Mouse (Mus musculus) bone marrow macrophage, adult 2 months (primary cell): ENCODE measurements around the gene Tead1. TPM values are rescaled to one million over a fixed set of nuclear protein-coding genes. Genes with fewer than 3 reads are reported as not detected.

Experiments
- H3K27ac ChIP-seq: 2 replicates; pipeline ENCODE4 v1.5.1; 2012; ENCODE audit warnings: low read depth, low read length; ENCODE audit not compliant: insufficient read depth
- H3K4me1 ChIP-seq: 2 replicates; pipeline ENCODE4 v1.6.1; 2012; ENCODE audit warnings: low read length; ENCODE audit not compliant: control insufficient read depth, insufficient read depth
- H3K4me3 ChIP-seq: 2 replicates; pipeline ENCODE4 v1.5.1; 2012; ENCODE audit warnings: mild to moderate bottlenecking, low read length, moderate library complexity; ENCODE audit not compliant: insufficient read depth
- CTCF ChIP-seq: IDR thresholded peaks from 2 replicates; pipeline ENCODE4 v1.5.1; 2012; ENCODE audit warnings: low read depth, mild to moderate bottlenecking, low read length, moderate library complexity
- POLR2A ChIP-seq: IDR thresholded peaks from 2 replicates; pipeline ENCODE4 v1.6.1; 2012; ENCODE audit warnings: mild to moderate bottlenecking, low read depth, low read length, borderline replicate concordance
- polyA plus RNA-seq: library from polyadenylated mRNA; stranded (reverse); fragments of >200 nt; gene quantifications from 2 replicates; pipeline ENCODE4 v1.2.4, GENCODE M21; 2012; ENCODE audit not compliant: missing spikeins, insufficient read depth, insufficient read length

The Tead1 gene
- polyA plus RNA-seq, 1 experiment, result 0.67 TPM

GRCm38 (mm10) chr7:112728399-112728798, 49.3 kb downstream of the Tead1 start:
- no peaks in the 10 kb centered on the region for H3K4me1 ChIP-seq
- no peak for TF ChIP-seq CTCF
- TF ChIP-seq POLR2A, result no peak
- H3K27ac ChIP-seq, result no peak overlapping the region

GRCm38 (mm10) chr7:112730209-112730608, 51.1 kb downstream of the Tead1 start:
- TF ChIP-seq CTCF (no peak), POLR2A (no peak)
- H3K27ac ChIP-seq, result no peak overlapping the region

More at GRCm38 (mm10) chr7:112728399-112728798, 49.3 kb downstream of the Tead1 start:
- no peak overlapping the region for H3K4me3 ChIP-seq

GRCm38 (mm10) chr7:112731584-112731983, 52.5 kb downstream of the Tead1 start:
- no peak for TF ChIP-seq CTCF
- no peak for TF ChIP-seq POLR2A
- Histone ChIP-seq H3K4me3 (no peak overlapping the region), H3K4me1 (no peaks in the 10 kb centered on the region), H3K27ac (no peak overlapping the region)

More at GRCm38 (mm10) chr7:112730209-112730608, 51.1 kb downstream of the Tead1 start:
- Histone ChIP-seq H3K4me3 (no peak overlapping the region), H3K4me1 (no peaks in the 10 kb centered on the region)

DNA sequence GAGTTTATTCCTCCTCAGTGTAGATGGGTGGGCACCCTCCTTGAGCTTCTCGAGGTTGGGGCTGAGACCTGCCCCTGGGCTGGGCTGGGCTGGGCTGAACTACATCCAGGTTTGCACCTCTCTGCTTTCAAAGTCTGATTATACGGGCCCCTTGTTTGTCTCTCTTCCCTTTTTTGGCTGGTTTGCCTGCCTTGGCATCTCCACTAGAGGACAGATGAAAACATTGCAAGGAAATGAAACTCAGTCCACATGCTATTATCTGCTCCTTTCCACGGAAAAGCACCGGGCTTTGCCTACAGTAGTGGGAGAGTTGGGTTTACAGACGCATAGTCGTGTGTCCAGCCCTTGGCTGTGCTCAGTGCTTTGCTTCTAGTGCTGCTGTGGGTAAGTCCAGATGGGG, 60.1 kb downstream of the Tead1 start:
- no peak for TF ChIP-seq POLR2A
- TF ChIP-seq CTCF, result no peak
- H3K4me1 ChIP-seq, result no peaks in the 10 kb centered on the region
- H3K27ac ChIP-seq, result no peak overlapping the region
- no peak overlapping the region for H3K4me3 ChIP-seq

DNA sequence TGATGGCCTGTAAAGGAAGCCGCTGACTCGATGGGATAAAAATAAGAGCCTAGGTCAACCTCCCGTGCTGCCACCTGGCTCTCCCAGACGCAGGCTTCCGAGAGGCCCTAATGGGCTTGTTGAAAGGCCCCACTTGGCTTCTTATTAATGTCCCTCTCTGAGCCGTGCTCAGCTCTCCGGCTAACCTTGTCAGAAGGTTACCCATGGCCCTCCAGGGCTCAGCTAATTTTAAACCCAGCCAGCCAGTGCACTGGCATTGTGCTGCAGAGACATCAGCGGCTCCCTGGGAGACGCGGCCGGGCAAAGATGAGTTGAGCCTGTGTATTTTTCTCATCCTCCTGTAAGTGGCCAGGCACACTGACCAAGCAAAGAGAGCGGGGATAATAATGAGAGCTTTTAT, 62.7 kb downstream of the Tead1 start:
- H3K4me1 ChIP-seq, result no peaks in the 10 kb centered on the region
- TF ChIP-seq CTCF (no peak), POLR2A (no peak)
- H3K27ac ChIP-seq, result no peak overlapping the region
- H3K4me3 ChIP-seq, result no peak overlapping the region

GRCm38 (mm10) chr7:112743063-112743462, 63.9 kb downstream of the Tead1 start:
- TF ChIP-seq POLR2A, result no peak
- TF ChIP-seq CTCF, result no peak
- H3K27ac ChIP-seq, result no peak overlapping the region
- H3K4me3 ChIP-seq, result no peak overlapping the region
- no peaks in the 10 kb centered on the region for H3K4me1 ChIP-seq

GRCm38 (mm10) chr7:112743621-112744395, 64.7 kb downstream of the Tead1 start:
- no peaks in the 10 kb centered on the region for H3K4me1 ChIP-seq
- H3K27ac ChIP-seq, result no peak overlapping the region
- no peak overlapping the region for H3K4me3 ChIP-seq
- TF ChIP-seq CTCF, result no peak
- TF ChIP-seq POLR2A, result no peak

GRCm38 (mm10) chr7:112747187-112747586, 68.1 kb downstream of the Tead1 start:
- H3K4me3 ChIP-seq, result no peak overlapping the region
- H3K4me1 ChIP-seq, result no peaks in the 10 kb centered on the region
- H3K27ac ChIP-seq, result no peak overlapping the region
- TF ChIP-seq POLR2A (no peak), CTCF (no peak)

GRCm38 (mm10) chr7:112747836-112748235, 68.7 kb downstream of the Tead1 start:
- H3K4me3 ChIP-seq, result no peak overlapping the region
- H3K27ac ChIP-seq, result no peak overlapping the region
- TF ChIP-seq CTCF (no peak), POLR2A (no peak)
- H3K4me1 ChIP-seq, result no peaks in the 10 kb centered on the region

GRCm38 (mm10) chr7:112748327-112748726, 69.2 kb downstream of the Tead1 start:
- Histone ChIP-seq H3K4me1 (no peaks in the 10 kb centered on the region), H3K4me3 (no peak overlapping the region), H3K27ac (no peak overlapping the region)
- TF ChIP-seq POLR2A (no peak), CTCF (no peak)
